In the genomic region with DNA sequence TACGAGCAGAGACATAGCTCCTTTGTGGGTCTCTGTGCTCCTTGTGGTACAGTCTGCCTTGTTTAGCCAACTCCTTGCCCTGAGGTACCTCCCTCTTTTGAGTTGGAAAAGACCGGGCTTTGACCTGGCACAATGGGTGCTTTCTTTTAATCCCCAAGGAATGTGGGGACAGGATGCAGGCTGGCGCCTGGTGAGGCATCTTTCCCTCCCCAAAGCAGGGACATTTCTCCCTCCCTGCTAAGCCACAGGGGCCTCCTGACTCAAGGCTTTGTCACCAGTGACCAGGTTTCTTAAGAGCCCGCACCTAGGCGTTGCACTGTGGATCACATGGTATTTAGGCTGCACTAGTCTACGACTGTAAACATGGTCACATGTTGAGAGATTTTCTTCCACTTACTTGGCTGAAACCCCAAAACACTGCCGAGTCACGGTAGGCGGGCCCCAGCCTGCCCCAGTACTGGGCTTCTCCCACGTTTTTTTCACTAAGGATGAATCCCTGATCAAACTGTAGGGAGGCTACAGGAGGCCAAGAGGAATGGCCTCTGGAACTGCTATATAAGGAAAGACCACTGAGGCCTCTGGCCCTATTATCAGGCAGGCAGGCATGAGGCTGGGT, we compare ENCODE assay signal across 8 mouse cellular contexts. TPM values are rescaled to one million over a fixed set of nuclear protein-coding genes. Genes with fewer than 3 reads are reported as not detected.
DNase-seq lines count a peak whose midpoint lies in the region; ATAC-seq and TF ChIP-seq lines count a peak whose summit lies in the region.

No protein-coding gene starts in this region.

- peak overlapping the region; percentile 81 for H3K4me3 ChIP-seq in bone marrow, adult 2 months (replicated peaks; ENCODE audit: control insufficient read depth, low read depth, low read length)
- peak overlapping the region; percentile 82 for H3K4me3 ChIP-seq in intestine, embryonic 14.5 days (ENCODE audit: low read depth, low read length)
- peak overlapping the region; percentile 87 for H3K4me3 ChIP-seq in liver, postnatal 0 days (ENCODE audit: low read depth, low read length)
- H3K4me3 ChIP-seq in olfactory bulb, adult 2 months (ENCODE audit: insufficient read depth, low read depth, low read length), result peak overlapping the region; percentile 78

- 2% methylated on average over 10 of the region's 10 CpGs for WGBS in bone marrow, adult 2 months
- WGBS in intestine, embryonic 14.5 days, result 3% methylated on average over 10 of the region's 10 CpGs
- WGBS in liver, postnatal 0 days (ENCODE audit: insufficient replicate concordance), result 2% methylated on average over 10 of the region's 10 CpGs
- WGBS in olfactory bulb, adult 2 months, result 3% methylated on average over 10 of the region's 10 CpGs

- peak overlapping the region; percentile 66 for H3K9ac ChIP-seq in intestine, embryonic 14.5 days (ENCODE audit: low read length)
- H3K9ac ChIP-seq in liver, postnatal 0 days (replicated peaks), result peak overlapping the region; percentile 83

- ATAC-seq in intestine, embryonic 14.5 days (replicated peaks; ENCODE audit: low FRiP score, low TSS enrichment, low read depth), result no peak
- ATAC-seq in liver, postnatal 0 days, result peak; percentile 79

- no peaks in the 10 kb centered on the region for H3K9me3 ChIP-seq in intestine, embryonic 14.5 days (ENCODE audit: control insufficient read depth, low read length)
- no peaks in the 10 kb centered on the region for H3K9me3 ChIP-seq in liver, postnatal 0 days (ENCODE audit: low read length)

- no peak; the same call in 1 of the 2 replicates for TF ChIP-seq EP300 in liver, postnatal 0 days (IDR thresholded peaks at IDR 0.05; ENCODE audit: low read depth)

- TF ChIP-seq POLR2A in bone marrow, adult 2 months (IDR thresholded peaks at IDR 0.05; ENCODE audit: borderline replicate concordance, control insufficient read depth, low read depth, low read length), result no peak
- TF ChIP-seq POLR2A in olfactory bulb, adult 2 months (IDR thresholded peaks at IDR 0.05; ENCODE audit: insufficient read depth, low read depth, low read length), result no peak

- no peak for TF ChIP-seq CTCF in bone marrow, adult 2 months (IDR thresholded peaks at IDR 0.05; ENCODE audit: control insufficient read depth, insufficient read depth, low read length)
- no peak for TF ChIP-seq CTCF in liver, postnatal 0 days (IDR thresholded peaks at IDR 0.05; ENCODE audit: low read depth)
- TF ChIP-seq CTCF in olfactory bulb, adult 2 months (IDR thresholded peaks at IDR 0.05; ENCODE audit: insufficient read depth, low read depth, low read length), result no peak

- H3K27ac ChIP-seq in bone marrow, adult 2 months (ENCODE audit: control insufficient read depth, insufficient read depth, low read depth, low read length, poor library complexity), result no peak overlapping the region
- 0 out of 2 replicates have a peak overlapping the region, but pooled peaks have one; percentile 25 for H3K27ac ChIP-seq in intestine, embryonic 14.5 days (ENCODE audit: low read depth)
- peak overlapping the region; percentile 96 for H3K27ac ChIP-seq in liver, postnatal 0 days (ENCODE audit: low read depth)
- H3K27ac ChIP-seq in olfactory bulb, adult 2 months (ENCODE audit: insufficient read depth, low read depth, low read length), result no peak overlapping the region

- no peaks in the 10 kb centered on the region for H3K4me1 ChIP-seq in bone marrow, adult 2 months (ENCODE audit: control insufficient read depth, insufficient read depth, low read length)
- H3K4me1 ChIP-seq in intestine, embryonic 14.5 days (replicated peaks; ENCODE audit: control insufficient read depth, insufficient read depth, low read length), result peaks cover 33% of the 10 kb centered on the region
- H3K4me1 ChIP-seq in liver, postnatal 0 days (ENCODE audit: insufficient read depth), result peaks cover 37% of the 10 kb centered on the region
- peaks cover 46% of the 10 kb centered on the region for H3K4me1 ChIP-seq in olfactory bulb, adult 2 months (ENCODE audit: control insufficient read depth, insufficient read depth, low read length)

- peak; percentile 58 for DNase-seq in ovary, adult 18-20 months (ENCODE audit: low spot score)
- DNase-seq in ovary, postnatal 10 days (ENCODE audit: low spot score), result no peak
- peak; percentile 50 to 71 for DNase-seq in gastrocnemius, adult 8-10 months (ENCODE audit: low spot score in 2 of 2)
- peak; percentile 68 for DNase-seq in intestine, embryonic 14.5 days (ENCODE audit: low spot score)
- DNase-seq in liver, postnatal 0 days, result peak; percentile 76
- no peak for DNase-seq in right cerebral cortex, postnatal 25 days

- H3K4me2 ChIP-seq in intestine, embryonic 14.5 days (ENCODE audit: low read length), result peak overlapping the region; percentile 90
- peak overlapping the region; percentile 95 for H3K4me2 ChIP-seq in liver, postnatal 0 days (ENCODE audit: low read depth, low read length)

- H3K27me3 ChIP-seq in intestine, embryonic 14.5 days (replicated peaks; ENCODE audit: control insufficient read depth, insufficient read depth, low read length), result no peaks in the 10 kb centered on the region
- H3K27me3 ChIP-seq in liver, postnatal 0 days (ENCODE audit: insufficient read depth, low read length), result peaks cover 3% of the 10 kb centered on the region; the same call in 1 of the 2 replicates

- peaks cover 31% of the 10 kb centered on the region for H3K36me3 ChIP-seq in intestine, embryonic 14.5 days (ENCODE audit: control insufficient read depth, insufficient read depth, low read length)
- H3K36me3 ChIP-seq in liver, postnatal 0 days (replicated peaks; ENCODE audit: insufficient read depth, low read length), result peaks cover 16% of the 10 kb centered on the region; the same call in 1 of the 2 replicates

RNA-seq across cellular contexts. Expression of gene Klhl21, which starts 1.6 kb away (rescaled TPM):
- 3.5 and 6.6 TPM in 2 replicates for polyA plus RNA-seq in bone marrow, adult 2 months (2011; ENCODE audit: insufficient read depth, insufficient read length, low replicate concordance, missing spikeins)
- total RNA-seq in gastrocnemius, adult 8-10 months (2022), result 100 to 1,000 TPM; 125 to 158 (median 140) TPM
- 5.9 and 6.1 TPM in 2 replicates for polyA plus RNA-seq in intestine, embryonic 14.5 days (2014; fragmentation: Nextera tagmentation; extraction: Ambion mirVana)
- polyA plus RNA-seq in liver, postnatal 0 days (2015; fragmentation: Nextera tagmentation; extraction: Ambion mirVana), result 4.2 TPM in 2 replicates
- not detected in 2 replicates for polyA plus RNA-seq in olfactory bulb, adult 2 months (2012; ENCODE audit: insufficient read depth, insufficient read length, low replicate concordance, missing spikeins)

RNA-seq across cellular contexts. Expression of gene Phf13, which starts 14.1 kb away (rescaled TPM):
- 1.9 and 2.8 TPM in 2 replicates for polyA plus RNA-seq in bone marrow, adult 2 months (2011; ENCODE audit: insufficient read depth, insufficient read length, low replicate concordance, missing spikeins)
- 1 to 10 TPM; 3.9 to 4.8 (median 4.5) TPM for total RNA-seq in gastrocnemius, adult 8-10 months (2022)
- 23.1 and 24.5 TPM in 2 replicates for polyA plus RNA-seq in intestine, embryonic 14.5 days (2014; fragmentation: Nextera tagmentation; extraction: Ambion mirVana)
- polyA plus RNA-seq in liver, postnatal 0 days (2015; fragmentation: Nextera tagmentation; extraction: Ambion mirVana), result 3.6 and 4.1 TPM in 2 replicates
- not detected in 2 replicates for polyA plus RNA-seq in olfactory bulb, adult 2 months (2012; ENCODE audit: insufficient read depth, insufficient read length, low replicate concordance, missing spikeins)

RNA-seq across cellular contexts. Expression of gene Zbtb48, which starts 17.3 kb away (rescaled TPM):
- polyA plus RNA-seq in bone marrow, adult 2 months (2011; ENCODE audit: insufficient read depth, insufficient read length, low replicate concordance, missing spikeins), result 7.7 and 21.0 TPM in 2 replicates
- total RNA-seq in gastrocnemius, adult 8-10 months (2022), result 1 to 10 TPM; 2.3 to 4.8 (median 3.1) TPM
- polyA plus RNA-seq in intestine, embryonic 14.5 days (2014; fragmentation: Nextera tagmentation; extraction: Ambion mirVana), result 16.3 and 28.0 TPM in 2 replicates
- polyA plus RNA-seq in liver, postnatal 0 days (2015; fragmentation: Nextera tagmentation; extraction: Ambion mirVana), result 7.4 and 8.5 TPM in 2 replicates
- not detected in 2 replicates for polyA plus RNA-seq in olfactory bulb, adult 2 months (2012; ENCODE audit: insufficient read depth, insufficient read length, low replicate concordance, missing spikeins)

RNA-seq across cellular contexts. Expression of gene Thap3, which starts 21.4 kb away (rescaled TPM):
- polyA plus RNA-seq in bone marrow, adult 2 months (2011; ENCODE audit: insufficient read depth, insufficient read length, low replicate concordance, missing spikeins), result 16.4 and 23.6 TPM in 2 replicates
- 10 to 100 TPM; 30.4 to 33.6 (median 32.1) TPM for total RNA-seq in gastrocnemius, adult 8-10 months (2022)
- polyA plus RNA-seq in intestine, embryonic 14.5 days (2014; fragmentation: Nextera tagmentation; extraction: Ambion mirVana), result 29.8 and 34.0 TPM in 2 replicates
- 5.7 and 6.8 TPM in 2 replicates for polyA plus RNA-seq in liver, postnatal 0 days (2015; fragmentation: Nextera tagmentation; extraction: Ambion mirVana)
- polyA plus RNA-seq in olfactory bulb, adult 2 months (2012; ENCODE audit: insufficient read depth, insufficient read length, low replicate concordance, missing spikeins), result not detected in 2 replicates

RNA-seq across cellular contexts. Expression of gene Tas1r1, which starts 28.2 kb away (rescaled TPM):
- polyA plus RNA-seq in bone marrow, adult 2 months (2011; ENCODE audit: insufficient read depth, insufficient read length, low replicate concordance, missing spikeins), result 1.0 TPM in 1 of 2 replicates, not detected in the other
- total RNA-seq in gastrocnemius, adult 8-10 months (2022), result 1 to 10 TPM in 1 of 4 experiments, under 1 TPM in 3; 0.32 to 1.3 (median 0.66) TPM
- polyA plus RNA-seq in intestine, embryonic 14.5 days (2014; fragmentation: Nextera tagmentation; extraction: Ambion mirVana), result 0.14 and 0.17 TPM in 2 replicates
- 0.07 TPM in 2 replicates for polyA plus RNA-seq in liver, postnatal 0 days (2015; fragmentation: Nextera tagmentation; extraction: Ambion mirVana)
- not detected in 2 replicates for polyA plus RNA-seq in olfactory bulb, adult 2 months (2012; ENCODE audit: insufficient read depth, insufficient read length, low replicate concordance, missing spikeins)

Comparison
In these comparisons a context has a peak if more than half of its experiments do, and no peak if none do; other contexts are left out.
1. DNase-seq: peak in ovary, adult 18-20 months (single experiment), gastrocnemius, adult 8-10 months (2 of 2), intestine, embryonic 14.5 days (single experiment) and liver, postnatal 0 days (single experiment); none in ovary, postnatal 10 days (single experiment) and right cerebral cortex, postnatal 25 days (single experiment).
2. H3K27ac ChIP-seq: peak in intestine, embryonic 14.5 days (single experiment) and liver, postnatal 0 days (single experiment); none in bone marrow, adult 2 months (single experiment) and olfactory bulb, adult 2 months (single experiment).
3. Peak in every context shown above with its lines, with median percentiles within 50 percentile points of each other: H3K4me3 ChIP-seq.